Mouse (Mus musculus) midbrain, embryonic 11.5 days (tissue): ENCODE data around the gene Snip1. TPM values are rescaled to one million over a fixed set of nuclear protein-coding genes. Genes with fewer than 3 reads are reported as not detected.

Experiments
- ATAC-seq: fragments of 200-750 bp; cut with Nextera tagmentation; 2 replicates; pipeline ENCODE4 v1.8.0; 2017; ENCODE audit warnings: moderate TSS enrichment, moderate library complexity; ENCODE audit not compliant: low FRiP score
- DNase-seq: peaks from one replicate; pipeline ENCODE4 v3.0.0; 2015; ENCODE audit warnings: low spot score; ENCODE audit errors: missing footprints
- H3K27ac ChIP-seq: fragments of 300-500 bp; sonication (generic); 2 replicates; pipeline ENCODE4 v1.5.1; 2014; ENCODE audit warnings: low read depth, low read length
- H3K27me3 ChIP-seq: fragments of 300-500 bp; sonication (generic); 2 replicates; pipeline ENCODE4 v1.6.1; 2014; ENCODE audit warnings: mild to moderate bottlenecking, low read length, moderate library complexity, mixed read lengths; ENCODE audit not compliant: control insufficient read depth, insufficient read depth
- H3K36me3 ChIP-seq: fragments of 300-500 bp; sonication (generic); 2 replicates; pipeline ENCODE4 v1.6.1; 2014; ENCODE audit warnings: mild to moderate bottlenecking, low read length, moderate library complexity, mixed read lengths; ENCODE audit not compliant: control insufficient read depth, insufficient read depth
- H3K4me1 ChIP-seq: fragments of 300-500 bp; sonication (generic); 2 replicates; pipeline ENCODE4 v1.6.1; 2014; ENCODE audit warnings: low read length; ENCODE audit not compliant: control insufficient read depth, insufficient read depth
- H3K4me2 ChIP-seq: fragments of 300-500 bp; sonication (generic); 2 replicates; pipeline ENCODE4 v1.6.1; 2014; ENCODE audit warnings: mild to moderate bottlenecking, moderate library complexity
- H3K4me3 ChIP-seq: fragments of 300-500 bp; sonication (generic); 2 replicates; pipeline ENCODE4 v1.5.1; 2014; ENCODE audit warnings: low read depth, low read length
- H3K9ac ChIP-seq: fragments of 300-500 bp; sonication (generic); 2 replicates; pipeline ENCODE4 v1.6.1; 2014; ENCODE audit warnings: low read length
- H3K9me3 ChIP-seq: fragments of 300-500 bp; sonication (generic); 2 replicates; pipeline ENCODE4 v1.6.1; 2016; ENCODE audit warnings: low read length; ENCODE audit not compliant: control insufficient read depth
- WGBS: fragments of 180-500 bp; shearing (Covaris S2); extraction: QIAGEN DNeasy Blood & Tissue Kit; methylation state at CpG from one replicate; pipeline ENCODE4 v1.1.7; 2014; 5-methylcytosine and 5-hydroxymethylcytosine counted together
- polyA plus RNA-seq: library from polyadenylated mRNA; unstranded; fragments of >200 nt; fragmentation: Nextera tagmentation; extraction: Ambion mirVana; gene quantifications from 2 replicates; pipeline ENCODE4 v1.2.1, GENCODE M21; 2014

The Snip1 gene
- polyA plus RNA-seq, 1 experiment from 2014 or later, result 41.0 TPM

GRCm38 (mm10) chr4:125057273-125057672 is 9.2 kb upstream of the Snip1 start:
- H3K36me3 ChIP-seq, result peaks cover 10% of the 10 kb centered on the region; the same call in 1 of the 2 replicates
- no peak overlapping the region for H3K27ac ChIP-seq
- 61% methylated on average over 3 of the region's 3 CpGs for WGBS
- ATAC-seq, result no peak
- H3K4me3 ChIP-seq, result no peak overlapping the region
- H3K9ac ChIP-seq, result no peak overlapping the region
- no peaks in the 10 kb centered on the region for H3K27me3 ChIP-seq
- H3K4me2 ChIP-seq, result no peak overlapping the region
- no peaks in the 10 kb centered on the region for H3K9me3 ChIP-seq
- H3K4me1 ChIP-seq, result 0 out of 2 replicates have a peak, but pooled peaks cover 3% of the 10 kb centered on the region
- no peak for DNase-seq

GRCm38 (mm10) chr4:125058033-125058432 is 8.4 kb upstream of the Snip1 start:
- no peaks in the 10 kb centered on the region for H3K9me3 ChIP-seq
- peaks cover 7% of the 10 kb centered on the region; the same call in 1 of the 2 replicates for H3K36me3 ChIP-seq
- DNase-seq (no peak), ATAC-seq (no peak)
- H3K4me2 ChIP-seq, result no peak overlapping the region
- WGBS, result 65% methylated on average over 5 of the region's 5 CpGs
- H3K4me1 ChIP-seq, result 0 out of 2 replicates have a peak, but pooled peaks cover 3% of the 10 kb centered on the region
- no peaks in the 10 kb centered on the region for H3K27me3 ChIP-seq
- no peak overlapping the region for H3K4me3 ChIP-seq
- no peak overlapping the region for H3K27ac ChIP-seq
- no peak overlapping the region for H3K9ac ChIP-seq

DNA sequence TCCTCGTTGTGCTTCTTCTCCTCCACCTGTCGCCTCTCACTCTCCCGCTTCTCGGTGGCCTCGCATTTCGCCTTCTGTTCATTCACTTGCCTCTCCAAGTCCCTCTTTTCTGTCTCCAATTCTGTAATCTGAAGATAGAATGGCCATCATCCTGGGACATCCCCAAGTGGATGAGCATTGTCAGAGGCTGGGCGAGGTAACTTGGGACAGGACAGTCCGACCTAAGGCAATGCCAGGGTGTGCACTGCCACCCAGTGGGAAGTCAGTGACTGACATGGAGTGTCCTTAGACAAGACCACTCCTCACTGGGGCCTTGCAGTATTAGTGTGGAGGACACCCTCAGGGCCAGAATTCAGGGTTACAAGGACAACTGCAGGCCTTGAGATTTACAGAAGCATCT is 7.4 kb upstream of the Snip1 start:
- WGBS, result 1% methylated on average over 8 of the region's 8 CpGs
- ATAC-seq (peak; percentile 88), DNase-seq (peak; percentile 94)
- H3K36me3 ChIP-seq, result peaks cover 7% of the 10 kb centered on the region; the same call in 1 of the 2 replicates
- no peak overlapping the region for H3K9ac ChIP-seq
- H3K4me1 ChIP-seq, result 0 out of 2 replicates have a peak, but pooled peaks cover 3% of the 10 kb centered on the region
- peak overlapping the region; percentile 30 for H3K4me2 ChIP-seq
- H3K4me3 ChIP-seq, result 0 out of 2 replicates have a peak overlapping the region, but pooled peaks have one; percentile 4
- H3K27ac ChIP-seq, result no peak overlapping the region
- no peaks in the 10 kb centered on the region for H3K27me3 ChIP-seq
- H3K9me3 ChIP-seq, result no peaks in the 10 kb centered on the region

- Histone ChIP-seq H3K4me2 (no peak overlapping the region), H3K4me3 (no peak overlapping the region), H3K9ac (no peak overlapping the region), H3K9me3 (no peaks in the 10 kb centered on the region), H3K27ac (no peak overlapping the region), H3K36me3 (no peaks in the 10 kb centered on the region), H3K27me3 (no peaks in the 10 kb centered on the region), H3K4me1 (peaks cover 14% of the 10 kb centered on the region)
- 73% methylated on average over 8 of the region's 8 CpGs for WGBS
- no peak for ATAC-seq
- no peak for DNase-seq
Observed at GRCm38 (mm10) chr4:125063829-125064228, 2.6 kb upstream of the Snip1 start.

DNA sequence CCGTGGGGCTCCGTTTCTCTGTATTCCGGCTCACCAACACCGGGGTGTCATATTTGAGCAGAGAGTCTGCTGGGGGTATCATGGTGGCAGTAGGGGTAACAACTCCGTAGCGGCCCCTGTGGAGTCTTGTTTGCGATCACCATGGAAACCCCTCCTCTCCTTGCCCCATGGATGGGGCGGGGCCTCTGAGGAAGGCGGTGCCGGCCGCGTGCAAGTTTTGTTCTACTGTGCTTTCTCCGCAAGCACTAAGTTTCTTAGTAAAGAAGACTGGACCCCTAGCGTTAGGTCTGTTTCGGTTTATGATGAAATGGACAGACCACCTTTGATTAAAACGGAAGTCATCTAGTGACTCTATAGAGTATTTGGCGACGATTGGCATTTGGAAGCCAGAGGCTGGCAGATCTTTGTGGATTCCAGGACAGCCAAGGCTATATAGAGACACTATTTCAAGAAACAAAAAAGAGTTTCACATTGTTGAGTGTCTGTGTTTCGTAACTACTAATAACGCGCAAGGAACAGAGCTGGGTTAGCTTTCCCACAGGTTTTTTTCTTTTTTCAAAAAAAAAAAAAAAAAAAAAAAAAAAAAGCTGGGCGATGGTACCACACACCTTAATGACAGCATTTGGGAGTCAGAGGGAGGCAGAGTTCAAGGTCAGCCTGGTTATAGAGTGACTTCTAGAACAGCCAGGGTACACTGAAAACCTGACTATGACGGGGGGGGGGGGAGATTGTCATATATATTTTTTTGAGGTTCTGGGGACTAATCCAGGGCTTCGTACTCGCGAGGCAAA is 760 bp upstream of the Snip1 start, which contains the start of gene Dnali1:
Gene Dnali1 (minus strand): TSS at position 187 of the 791 bp plus-strand sequence.
- ATAC-seq (peak; percentile 61), DNase-seq (peak; percentile 91)
- Histone ChIP-seq H3K27ac (no peak within 1 kb of the TSS), H3K36me3 (peaks cover 7% of the 10 kb centered on the region), H3K4me1 (peaks cover 13% of the 10 kb centered on the region), H3K9me3 (no peaks in the 10 kb centered on the region), H3K4me3 (peak within 1 kb of the TSS; percentile 85), H3K9ac (peak within 1 kb of the TSS; percentile 80), H3K4me2 (peak within 1 kb of the TSS; percentile 65), H3K27me3 (no peaks in the 10 kb centered on the region)
- 2% methylated on average over 26 of the region's 26 CpGs for WGBS

- Histone ChIP-seq H3K9ac (no peak overlapping the region), H3K36me3 (peaks cover 17% of the 10 kb centered on the region), H3K4me3 (no peak overlapping the region), H3K27me3 (no peaks in the 10 kb centered on the region), H3K4me2 (no peak overlapping the region), H3K9me3 (no peaks in the 10 kb centered on the region), H3K27ac (no peak overlapping the region), H3K4me1 (no peaks in the 10 kb centered on the region)
- ATAC-seq (no peak), DNase-seq (no peak)
- 91% methylated on average over 2 of the region's 2 CpGs for WGBS
Observed at GRCm38 (mm10) chr4:125077700-125078099, 11.2 kb downstream of the Snip1 start.

DNA sequence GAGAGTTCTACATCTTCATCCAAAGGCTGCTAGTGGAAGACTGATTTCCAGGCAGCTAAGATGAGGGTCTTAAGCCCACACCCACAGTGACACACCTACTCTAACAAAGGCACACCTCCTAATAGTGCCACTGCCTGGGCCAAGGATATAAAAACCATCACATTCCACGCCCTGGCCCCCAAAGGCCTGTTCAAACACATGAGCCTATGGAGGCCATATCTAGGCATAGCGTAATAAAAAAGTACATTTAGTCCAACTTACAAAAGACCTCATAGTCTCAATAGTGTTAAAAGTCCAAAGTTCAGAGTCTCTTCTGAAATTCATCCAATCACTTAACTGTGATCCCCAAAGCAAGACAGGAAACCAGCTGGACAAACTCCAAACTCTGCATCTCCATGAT is 12.2 kb downstream of the Snip1 start:
- Histone ChIP-seq H3K27me3 (no peaks in the 10 kb centered on the region), H3K4me3 (no peak overlapping the region), H3K9me3 (no peaks in the 10 kb centered on the region), H3K9ac (no peak overlapping the region), H3K27ac (no peak overlapping the region), H3K4me1 (no peaks in the 10 kb centered on the region), H3K36me3 (peaks cover 12% of the 10 kb centered on the region), H3K4me2 (no peak overlapping the region)
- DNase-seq, result no peak
- no peak for ATAC-seq
- 95% methylated on average over 2 of the region's 2 CpGs for WGBS

GRCm38 (mm10) chr4:125084403-125085345 is 18.2 kb downstream of the Snip1 start, which contains the start of gene Meaf6:
Gene Meaf6, plus strand, starts transcription at chr4:125085134.
- ATAC-seq (peak; percentile 91), DNase-seq (peak; percentile 99)
- peaks cover 6% of the 10 kb centered on the region; the same call in 1 of the 2 replicates for H3K36me3 ChIP-seq
- H3K4me3 ChIP-seq, result peak within 1 kb of the TSS; percentile 90
- H3K27ac ChIP-seq, result peak within 1 kb of the TSS; percentile 93
- H3K4me1 ChIP-seq, result peaks cover 16% of the 10 kb centered on the region
- H3K27me3 ChIP-seq, result no peaks in the 10 kb centered on the region
- H3K9me3 ChIP-seq, result no peaks in the 10 kb centered on the region
- H3K9ac ChIP-seq, result peak within 1 kb of the TSS; percentile 95
- peak within 1 kb of the TSS; percentile 81 for H3K4me2 ChIP-seq
- 2% methylated on average over 61 of the region's 63 CpGs for WGBS
